Mouse (Mus musculus): ENCODE results near the gene Fbxo2. TPM values are rescaled to one million over a fixed set of nuclear protein-coding genes. Genes with fewer than 3 reads are reported as not detected.
"Not testable (repeated sequence)": the region's sequence is repeated elsewhere in the genome, so short reads cannot be mapped to it uniquely, and the experiment has no call there.

The Fbxo2 gene
- 20.9 TPM for polyA plus RNA-seq (2021)

DNA sequence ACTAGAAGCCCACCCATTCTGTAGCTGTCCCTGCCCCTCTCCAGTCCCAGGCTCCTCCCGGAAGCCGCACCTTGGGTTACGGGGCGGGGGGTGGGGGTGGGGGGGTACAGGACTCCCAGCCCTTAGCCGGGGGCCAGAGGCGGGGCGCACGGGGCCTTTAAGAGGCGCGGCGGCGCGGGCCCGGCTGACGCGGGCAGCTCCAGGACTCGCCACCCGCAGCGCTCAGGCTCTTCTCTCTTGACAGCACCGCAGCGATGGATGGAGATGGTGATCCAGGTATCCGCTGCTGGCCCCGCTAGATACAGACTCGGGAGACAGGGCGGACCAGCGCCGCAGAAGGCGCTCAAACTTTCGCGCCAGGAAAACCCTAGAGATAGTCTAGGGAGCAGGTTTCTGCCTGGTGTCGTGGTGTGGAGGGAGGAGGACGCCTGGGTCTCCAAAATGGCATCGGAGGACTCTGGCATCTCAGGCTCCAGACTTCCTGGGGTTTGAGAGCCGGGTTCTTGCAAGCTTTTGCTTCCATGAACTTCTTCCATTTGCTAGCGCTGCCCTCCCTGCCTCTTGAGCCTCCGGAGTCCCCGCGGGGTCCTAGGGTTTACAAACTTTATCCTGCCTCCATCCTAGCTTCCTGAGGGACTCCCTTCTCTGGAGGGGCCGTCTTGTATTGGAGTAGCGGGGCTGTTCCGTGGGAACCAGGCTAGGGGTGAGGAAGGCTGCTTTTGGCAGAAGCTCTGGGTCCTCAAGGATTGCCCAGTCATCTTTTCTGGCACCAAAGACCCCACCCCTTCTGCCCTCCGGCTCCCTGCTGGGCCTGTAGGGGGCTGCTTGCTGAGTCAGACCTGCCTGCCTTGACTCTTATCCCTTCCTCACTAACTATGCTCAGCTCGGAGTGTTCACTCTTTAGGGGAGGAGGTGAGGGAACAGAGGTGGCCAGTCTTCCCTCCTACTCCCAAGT lies at the start of gene Fbxo2, which contains the start of gene Fbxo44:
Fbxo2 (plus strand) TSS at position 186 of the 955 bp plus-strand sequence.
Fbxo44 (minus strand) TSS at position 47 of the 955 bp plus-strand sequence.
- no peak for TF ChIP-seq CTCF (IDR thresholded peaks at IDR 0.05)
- ChIA-PET POLR2A (interaction anchor here (0.7 to 1.2 kb wide), 2 partner anchors 59 to 417 kb away, joined by 3 read pairs; no protein-coding TSS in a partner anchor), CTCF (interaction anchor here (1.1 to 1.9 kb wide), 2 partner anchors 21 to 46 kb away, joined by 3 to 7 read pairs; no protein-coding TSS in a partner anchor)
- in situ Hi-C loops (cut with MboI; ENCODE audit: low pct_unique_long_range_greater_than_20kb) = no loop called here
- DNase-seq (ENCODE audit: low read depth, low spot score) (no peak), ATAC-seq (peak; percentile 44)
- no peaks in the 10 kb centered on the region for H3K27me3 ChIP-seq

DNA sequence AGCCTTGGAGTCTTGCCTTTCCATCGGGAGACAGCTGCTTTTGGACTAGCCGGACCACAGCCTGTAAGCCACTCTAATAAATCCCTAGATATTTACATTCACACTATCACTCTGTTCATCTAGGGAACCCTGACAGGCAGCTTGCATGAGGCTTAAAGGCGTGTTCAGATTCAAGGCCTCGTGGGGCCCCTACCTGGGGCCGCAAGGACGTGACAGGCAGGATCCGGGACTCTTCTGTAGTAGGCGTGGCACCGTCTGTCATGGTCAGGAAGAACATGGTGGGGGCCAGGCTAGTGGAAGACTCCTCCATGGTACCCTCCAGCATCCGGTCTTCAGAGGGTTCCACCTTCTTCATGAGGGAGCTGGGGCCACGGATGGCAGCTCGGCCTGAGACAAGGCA lies 47.9 kb upstream of the Fbxo2 start:
- no peak for ATAC-seq
- no peaks in the 10 kb centered on the region for H3K27me3 ChIP-seq
- no peak for TF ChIP-seq CTCF (IDR thresholded peaks at IDR 0.05)
- ChIA-PET CTCF (interaction anchor here (0.8 to 1.4 kb wide), 3 partner anchors 8 to 55 kb away, joined by 3 to 5 read pairs (median 4); no protein-coding TSS in a partner anchor), POLR2A (no interaction called here)
- in situ Hi-C loops (cut with MboI; ENCODE audit: low pct_unique_long_range_greater_than_20kb) = no loop called here
- no peak for DNase-seq (ENCODE audit: low read depth, low spot score)

DNA sequence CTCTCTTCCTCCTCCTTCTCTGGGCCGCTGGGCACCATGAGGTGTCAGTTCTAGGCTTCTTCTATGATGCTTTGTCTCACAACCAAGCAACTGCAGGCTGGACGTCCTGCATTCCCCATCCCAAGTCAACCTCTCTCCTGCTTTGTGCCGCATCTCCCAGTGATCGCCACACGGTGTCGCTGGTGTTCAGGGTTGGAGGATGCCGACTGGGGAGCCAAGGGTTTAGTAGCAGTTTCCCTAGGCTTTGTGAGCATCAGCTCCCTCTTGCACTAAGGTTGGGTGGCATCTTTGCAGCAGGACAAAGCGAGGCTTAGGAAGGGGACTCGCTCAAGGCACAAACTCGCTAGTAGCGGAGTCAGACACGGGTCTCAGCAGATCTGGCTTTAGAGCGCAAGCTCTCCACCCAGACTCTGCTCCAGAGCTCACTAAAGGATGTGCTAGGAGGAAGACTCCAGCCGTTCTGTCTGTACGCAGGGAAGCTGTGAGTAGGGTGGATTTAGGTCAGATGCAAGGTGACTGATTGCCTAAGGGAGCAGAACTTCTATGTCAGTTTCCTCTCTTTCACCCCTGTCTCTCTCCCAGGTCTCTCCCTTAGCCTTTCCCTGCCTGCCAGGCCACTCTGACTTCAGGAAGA lies 45.5 kb upstream of the Fbxo2 start:
- ATAC-seq (no peak), DNase-seq (ENCODE audit: low read depth, low spot score) (peak; percentile 31)
- no peak for TF ChIP-seq CTCF (IDR thresholded peaks at IDR 0.05)
- POLR2A ChIA-PET = interaction anchor here (1.0 to 2.0 kb wide), 2 partner anchors 24 to 55 kb away, joined by 4 to 9 read pairs; no protein-coding TSS in a partner anchor
- no peaks in the 10 kb centered on the region for H3K27me3 ChIP-seq
- CTCF ChIA-PET = interaction anchor here (0.8 to 7.1 kb wide), 16 partner anchors 9 to 54 kb away, joined by 3 to 76 read pairs (median 6); partner anchors contain the start of genes Fbxo2, Fbxo44 and Fbxo6
- in situ Hi-C loops (cut with MboI; ENCODE audit: low pct_unique_long_range_greater_than_20kb) = loop anchor here (5.0 kb wide), 1 partner anchor 37 kb away; the partner anchor contains the start of gene Fbxo6

DNA sequence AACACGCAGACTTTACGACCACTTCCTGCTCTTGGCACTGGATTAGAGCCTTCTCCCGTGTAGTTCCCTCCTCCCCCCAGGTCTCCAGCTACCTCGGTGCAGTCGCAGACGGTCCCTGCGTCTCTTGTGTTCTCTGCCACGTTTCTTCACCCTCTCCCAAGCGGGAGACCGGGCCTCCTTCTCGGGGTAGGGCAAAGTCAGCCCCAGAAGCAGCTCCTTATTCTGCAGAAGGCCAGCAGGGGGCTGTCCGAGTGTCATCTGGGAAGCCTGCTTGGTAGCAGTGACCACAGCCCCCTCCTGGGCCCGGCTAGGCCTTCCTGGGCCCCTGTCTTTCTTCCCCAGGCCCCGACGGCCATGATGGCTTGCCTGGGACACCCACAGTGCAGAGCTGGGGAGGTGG lies 45.0 kb upstream of the Fbxo2 start:
- no peak for DNase-seq (ENCODE audit: low read depth, low spot score)

DNA sequence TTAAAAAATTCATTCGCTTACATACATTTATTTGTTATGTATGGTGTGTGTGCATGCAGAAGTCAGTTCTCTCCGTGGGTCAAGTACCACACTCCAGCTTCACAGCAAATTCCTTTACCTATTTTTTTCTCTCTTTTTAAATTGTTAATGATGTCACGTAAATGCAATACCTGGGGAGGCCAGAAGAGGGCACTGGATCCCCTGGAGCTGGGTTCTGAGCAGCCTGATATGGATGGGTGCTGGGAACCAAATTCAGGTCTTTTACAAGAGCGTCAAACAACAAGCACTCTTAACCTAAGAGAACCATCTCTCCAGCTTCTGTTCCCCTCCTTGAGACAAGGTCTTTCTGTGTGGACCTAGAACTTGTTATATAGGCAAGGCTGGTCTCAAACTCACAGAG lies 43.8 kb upstream of the Fbxo2 start:
- CTCF ChIA-PET = interaction anchor here (2.1 to 7.1 kb wide), 5 partner anchors 23 to 52 kb away, joined by 12 to 76 read pairs (median 21); partner anchors contain the start of gene Fbxo6
- H3K27me3 ChIP-seq = no peaks in the 10 kb centered on the region
- no peak for DNase-seq (ENCODE audit: low read depth, low spot score)
- ATAC-seq = no peak
- TF ChIP-seq CTCF (IDR thresholded peaks at IDR 0.05) = peak; percentile 49
- in situ Hi-C loops (cut with MboI; ENCODE audit: low pct_unique_long_range_greater_than_20kb) = loop anchor here (5.0 kb wide), 1 partner anchor 36 kb away; the partner anchor contains the start of gene Fbxo6
- POLR2A ChIA-PET = interaction anchor here (1.1 kb wide), 1 partner anchor 15 kb away, joined by 3 read pairs; no protein-coding TSS in a partner anchor

More for the DNA sequence above, 45.0 kb upstream of the Fbxo2 start:
- peak; percentile 69 for TF ChIP-seq CTCF (IDR thresholded peaks at IDR 0.05)
- CTCF ChIA-PET = interaction anchor here (0.8 to 7.1 kb wide), 15 partner anchors 9 to 54 kb away, joined by 3 to 76 read pairs (median 6); partner anchors contain the start of gene Fbxo6
- POLR2A ChIA-PET = interaction anchor here (1.0 to 2.0 kb wide), 2 partner anchors 24 to 54 kb away, joined by 4 to 9 read pairs; no protein-coding TSS in a partner anchor
- ATAC-seq = peak; percentile 21
- no peaks in the 10 kb centered on the region for H3K27me3 ChIP-seq
- in situ Hi-C loops (cut with MboI; ENCODE audit: low pct_unique_long_range_greater_than_20kb) = loop anchor here (5.0 kb wide), 1 partner anchor 37 kb away; the partner anchor contains the start of gene Fbxo6

DNA sequence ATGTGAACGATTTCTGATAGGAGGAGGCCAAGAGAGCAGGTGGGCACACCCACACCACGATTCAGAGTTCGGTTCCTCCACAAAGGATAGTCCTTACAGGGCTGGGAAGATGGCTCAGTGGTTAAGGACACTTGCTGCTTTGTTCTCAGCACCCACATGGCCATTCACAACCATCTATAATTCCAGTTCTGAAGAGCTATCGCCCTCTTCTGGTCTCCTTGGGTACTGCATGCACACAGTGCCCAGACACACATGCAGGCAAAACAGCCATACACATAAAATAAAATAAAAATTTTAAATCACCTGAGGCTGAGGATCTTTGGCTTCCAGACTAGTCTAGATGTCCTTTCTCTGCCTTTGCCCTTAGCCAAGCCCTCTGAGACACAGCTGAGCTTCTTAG lies 43.0 kb upstream of the Fbxo2 start:
- ATAC-seq = no peak
- in situ Hi-C loops (cut with MboI; ENCODE audit: low pct_unique_long_range_greater_than_20kb) = loop anchor here (5.0 kb wide), 1 partner anchor 35 kb away; the partner anchor contains the start of gene Fbxo6
- peak; percentile 43 for TF ChIP-seq CTCF (IDR thresholded peaks at IDR 0.05)
- DNase-seq (ENCODE audit: low read depth, low spot score) = no peak
- CTCF ChIA-PET = interaction anchor here (5.8 to 7.1 kb wide), 2 partner anchors 22 to 52 kb away, joined by 74 to 76 read pairs; no protein-coding TSS in a partner anchor
- H3K27me3 ChIP-seq = no peaks in the 10 kb centered on the region
- POLR2A ChIA-PET = interaction anchor here (1.0 kb wide), 1 partner anchor 11 kb away, joined by 3 read pairs; no protein-coding TSS in a partner anchor

DNA sequence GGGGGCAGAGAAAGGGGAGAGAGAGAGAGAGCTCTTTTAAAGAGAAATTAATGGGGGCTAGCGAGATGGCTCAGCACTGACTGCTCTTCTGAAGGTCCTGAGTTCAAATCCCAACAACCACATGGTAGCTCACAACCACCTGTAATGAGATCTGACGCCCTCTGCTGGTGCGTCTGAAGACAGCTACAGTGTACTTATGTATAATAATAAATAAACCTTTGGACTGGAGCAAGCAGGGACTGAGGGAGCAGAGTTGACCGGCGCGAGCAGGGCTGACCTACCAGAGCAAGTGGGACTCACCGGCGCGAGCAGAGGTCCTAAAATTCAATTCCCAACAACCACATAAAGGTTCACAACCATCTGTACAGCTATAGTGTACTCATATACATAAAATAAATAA lies 40.8 kb upstream of the Fbxo2 start:
- ATAC-seq; POLR2A ChIA-PET; H3K27me3 ChIP-seq; DNase-seq (ENCODE audit: low read depth, low spot score): not testable (repeated sequence)
- in situ Hi-C loops (cut with MboI; ENCODE audit: low pct_unique_long_range_greater_than_20kb) = loop anchor here (5.0 kb wide), 1 partner anchor 33 kb away; the partner anchor contains the start of gene Fbxo6
- CTCF ChIA-PET = interaction anchor here (0.8 to 7.1 kb wide), 5 partner anchors 11 to 49 kb away, joined by 3 to 76 read pairs (median 3); no protein-coding TSS in a partner anchor

DNA sequence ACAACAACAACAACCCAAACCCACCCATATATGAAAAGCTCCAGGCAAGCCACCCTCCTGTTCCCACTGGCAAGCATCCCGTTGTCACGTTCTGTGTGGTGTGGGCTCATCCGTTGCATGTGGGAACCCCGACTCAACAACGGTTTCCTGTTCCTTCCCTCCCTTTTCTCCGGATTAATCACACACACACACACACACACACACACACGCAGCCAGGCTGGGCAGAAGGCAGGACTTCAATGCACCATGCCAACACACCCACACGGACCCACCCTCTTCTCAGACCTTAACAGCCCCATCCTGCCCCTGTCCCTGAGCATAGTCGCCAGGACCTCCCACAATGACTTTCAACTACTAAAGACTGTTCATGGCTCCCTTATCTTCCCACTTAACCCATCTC lies 39.9 kb upstream of the Fbxo2 start:
- ATAC-seq = no peak
- in situ Hi-C loops (cut with MboI; ENCODE audit: low pct_unique_long_range_greater_than_20kb) = no loop called here
- CTCF ChIA-PET = interaction anchor here (1.3 to 7.1 kb wide), 3 partner anchors 20 to 48 kb away, joined by 3 to 74 read pairs (median 4); no protein-coding TSS in a partner anchor
- TF ChIP-seq CTCF (IDR thresholded peaks at IDR 0.05) = no peak
- POLR2A ChIA-PET = interaction anchor here (0.6 to 0.7 kb wide), 2 partner anchors 44 to 231 kb away, joined by 3 to 4 read pairs; no protein-coding TSS in a partner anchor
- no peak for DNase-seq (ENCODE audit: low read depth, low spot score)
- no peaks in the 10 kb centered on the region for H3K27me3 ChIP-seq

DNA sequence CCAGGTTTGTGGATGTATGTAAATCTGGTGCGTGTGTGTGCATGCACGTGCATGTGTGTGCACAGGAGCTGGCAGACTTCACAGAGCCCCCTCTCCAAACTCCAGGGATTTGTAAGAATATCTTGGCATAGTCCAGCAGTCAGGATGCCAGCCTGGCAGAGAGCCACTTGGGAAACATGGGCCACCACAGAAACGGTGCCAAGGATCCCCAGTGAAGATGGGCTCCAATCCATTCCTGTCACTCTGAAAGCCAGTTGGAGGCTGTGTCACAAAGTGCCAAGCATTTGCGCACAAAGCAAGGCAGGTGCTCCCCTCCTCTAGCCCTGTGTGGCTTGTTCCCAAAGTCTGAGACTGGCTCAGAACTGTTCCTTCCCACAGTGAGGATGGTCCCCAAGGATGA lies 39.1 kb upstream of the Fbxo2 start:
- DNase-seq (ENCODE audit: low read depth, low spot score) (no peak), ATAC-seq (no peak)
- ChIA-PET CTCF (interaction anchor here (1.6 kb wide), 1 partner anchor 19 kb away, joined by 4 read pairs; no protein-coding TSS in a partner anchor), POLR2A (interaction anchor here (0.6 kb wide), 1 partner anchor 44 kb away, joined by 3 read pairs; no protein-coding TSS in a partner anchor)
- no peaks in the 10 kb centered on the region for H3K27me3 ChIP-seq
- in situ Hi-C loops (cut with MboI; ENCODE audit: low pct_unique_long_range_greater_than_20kb) = no loop called here
- TF ChIP-seq CTCF (IDR thresholded peaks at IDR 0.05) = no peak
